Mouse (Mus musculus) embryonic fibroblast, embryonic 13.5 days (primary cell): ENCODE results near the gene Nploc4. TPM values are rescaled to one million over a fixed set of nuclear protein-coding genes. Genes with fewer than 3 reads are reported as not detected.
A peak's percentile ranks its signal among the peaks of the same experiment; 100 is the strongest.

Experiments used
- H3K27ac ChIP-seq: 2 replicates; pipeline ENCODE4 v1.5.1; 2012; ENCODE audit warnings: low read length, control low read depth, inconsistent platforms; ENCODE audit not compliant: insufficient read depth
- H3K4me1 ChIP-seq: 2 replicates; pipeline ENCODE4 v1.6.1; 2011; ENCODE audit warnings: low read length; ENCODE audit not compliant: control insufficient read depth, insufficient read depth
- H3K4me3 ChIP-seq: 2 replicates; pipeline ENCODE4 v1.5.1; 2011; ENCODE audit warnings: mild to moderate bottlenecking, control low read depth, low read length; ENCODE audit not compliant: insufficient read depth
- CTCF ChIP-seq: IDR thresholded peaks from 2 replicates; pipeline ENCODE4 v1.5.1; 2011; ENCODE audit warnings: mild to moderate bottlenecking, control low read depth, low read length, moderate library complexity, borderline replicate concordance; ENCODE audit not compliant: insufficient read depth
- POLR2A ChIP-seq: IDR thresholded peaks from 2 replicates; pipeline ENCODE4 v1.6.1; 2011; ENCODE audit warnings: low read depth, mild to moderate bottlenecking, control low read depth, low read length, moderate library complexity
- polyA plus RNA-seq: library from polyadenylated mRNA; stranded (reverse); fragments of >200 nt; gene quantifications from 2 replicates; pipeline ENCODE4 v1.2.4, GENCODE M21; 2011; ENCODE audit warnings: low read depth; ENCODE audit not compliant: missing spikeins, insufficient read length

Nploc4 gene
- polyA plus RNA-seq, 1 experiment, result 76.1 TPM

GRCm38 (mm10) chr11:120366443-120367027 lies 71.0 kb downstream of the Nploc4 start:
- Histone ChIP-seq H3K4me1 (no peaks in the 10 kb centered on the region), H3K27ac (no peak overlapping the region), H3K4me3 (no peak overlapping the region)
- no peak for TF ChIP-seq POLR2A
- TF ChIP-seq CTCF, result no peak

- H3K4me1 ChIP-seq, result peaks cover 4% of the 10 kb centered on the region; the same call in 1 of the 2 replicates
- no peak overlapping the region for H3K27ac ChIP-seq
- no peak overlapping the region for H3K4me3 ChIP-seq
- TF ChIP-seq CTCF, result no peak
- no peak for TF ChIP-seq POLR2A
Measured at GRCm38 (mm10) chr11:120362891-120363290, 74.6 kb downstream of the Nploc4 start.

- no peak within 1 kb of the TSS for H3K27ac ChIP-seq
- TF ChIP-seq POLR2A (no peak), CTCF (no peak)
Measured at GRCm38 (mm10) chr11:120361295-120361694, 76.2 kb downstream of the Nploc4 start, which contains the start of gene Fscn2. TSS of gene Fscn2 (plus strand) at chr11:120361534.

GRCm38 (mm10) chr11:120360755-120361154 lies 76.8 kb downstream of the Nploc4 start:
- Histone ChIP-seq H3K27ac (no peak overlapping the region), H3K4me3 (no peak overlapping the region), H3K4me1 (peaks cover 6% of the 10 kb centered on the region; the same call in 1 of the 2 replicates)
- TF ChIP-seq CTCF (no peak), POLR2A (no peak)

More at GRCm38 (mm10) chr11:120361295-120361694, 76.2 kb downstream of the Nploc4 start, which contains the start of gene Fscn2:
- no peak within 1 kb of the TSS for H3K4me3 ChIP-seq
- peaks cover 6% of the 10 kb centered on the region; the same call in 1 of the 2 replicates for H3K4me1 ChIP-seq

- TF ChIP-seq POLR2A (no peak), CTCF (no peak)
- peaks cover 6% of the 10 kb centered on the region; the same call in 1 of the 2 replicates for H3K4me1 ChIP-seq
- no peak overlapping the region for H3K27ac ChIP-seq
- H3K4me3 ChIP-seq, result no peak overlapping the region
Measured at GRCm38 (mm10) chr11:120360062-120360461, 77.4 kb downstream of the Nploc4 start.

GRCm38 (mm10) chr11:120359391-120359790 lies 78.1 kb downstream of the Nploc4 start:
- Histone ChIP-seq H3K4me1 (peaks cover 6% of the 10 kb centered on the region; the same call in 1 of the 2 replicates), H3K27ac (no peak overlapping the region), H3K4me3 (no peak overlapping the region)
- no peak for TF ChIP-seq POLR2A
- no peak for TF ChIP-seq CTCF

- H3K4me3 ChIP-seq, result no peak overlapping the region
- TF ChIP-seq CTCF, result no peak
- no peak for TF ChIP-seq POLR2A
- H3K4me1 ChIP-seq, result peaks cover 9% of the 10 kb centered on the region
- no peak overlapping the region for H3K27ac ChIP-seq
Measured at GRCm38 (mm10) chr11:120357791-120358401, 79.6 kb downstream of the Nploc4 start.

- H3K4me3 ChIP-seq, result no peak overlapping the region
- H3K27ac ChIP-seq, result no peak overlapping the region
- TF ChIP-seq CTCF (no peak), POLR2A (no peak)
- H3K4me1 ChIP-seq, result peaks cover 14% of the 10 kb centered on the region
Measured at GRCm38 (mm10) chr11:120356900-120357299, 80.6 kb downstream of the Nploc4 start.

- Histone ChIP-seq H3K27ac (no peak overlapping the region), H3K4me3 (no peak overlapping the region), H3K4me1 (peaks cover 17% of the 10 kb centered on the region)
- TF ChIP-seq POLR2A, result no peak
- no peak for TF ChIP-seq CTCF
Measured at GRCm38 (mm10) chr11:120356319-120356840, 81.1 kb downstream of the Nploc4 start.

- Histone ChIP-seq H3K4me1 (peaks cover 24% of the 10 kb centered on the region), H3K27ac (peak overlapping the region; percentile 54; the same call in 1 of the 2 replicates), H3K4me3 (no peak overlapping the region)
- TF ChIP-seq CTCF (no peak), POLR2A (no peak)
Measured at GRCm38 (mm10) chr11:120355277-120356039, 82.0 kb downstream of the Nploc4 start.
